Mouse (Mus musculus) lung, postnatal 0 days (tissue): ENCODE results near the gene Idh2.

Source experiments
- CTCF ChIP-seq: IDR thresholded peaks from 2 replicates; pipeline ENCODE4 v1.5.1; 2016; ENCODE audit warnings: antibody characterized with exemption, mild to moderate bottlenecking
- EP300 ChIP-seq: IDR thresholded peaks from 2 replicates; pipeline ENCODE4 v1.6.1; 2016; ENCODE audit warnings: antibody characterized with exemption, mild to moderate bottlenecking, control low read depth

- TF ChIP-seq CTCF (no peak), EP300 (no peak)
These were observed 20.7 kb downstream of the Idh2 start for GRCm38 (mm10) chr7:80094481-80094880.
